In genomic region chr3:116129259-116129738, GRCm38 (mm10) we compare ENCODE assay signal across 8 mouse cellular contexts. TPM values are rescaled to one million over a fixed set of nuclear protein-coding genes. Genes with fewer than 3 reads are reported as not detected.
A peak's percentile ranks its signal among the peaks of the same experiment; 100 is the strongest.
DNase-seq lines count a peak whose midpoint lies in the region; ATAC-seq and TF ChIP-seq lines count a peak whose summit lies in the region.

Gene Vcam1 (minus strand): TSS chr3:116129688.

- peak within 1 kb of the TSS; percentile 58 for H3K27ac ChIP-seq in hindbrain, embryonic 11.5 days (ENCODE audit: low read depth, low read length)
- peak within 1 kb of the TSS; percentile 82 for H3K27ac ChIP-seq in lung, embryonic 15.5 days

- no peak for TF ChIP-seq CTCF in brain, embryonic 14.5 days (IDR thresholded peaks at IDR 0.05; ENCODE audit: borderline replicate concordance, extremely low read depth, insufficient read depth, insufficient read length)

- TF ChIP-seq POLR2A in brain, embryonic 14.5 days (IDR thresholded peaks at IDR 0.05; ENCODE audit: borderline replicate concordance, extremely low read depth, insufficient read depth, insufficient read length, poor library complexity, severe bottlenecking), result peak; percentile 38; the same call in 1 of the 2 replicates

- no peaks in the 10 kb centered on the region for H3K4me1 ChIP-seq in hindbrain, embryonic 11.5 days (replicated peaks; ENCODE audit: control insufficient read depth, insufficient read depth, low read length)
- H3K4me1 ChIP-seq in lung, embryonic 15.5 days, result peaks cover 14% of the 10 kb centered on the region; the same call in 1 of the 2 replicates

- H3K9me3 ChIP-seq in hindbrain, embryonic 11.5 days (ENCODE audit: control insufficient read depth, low read length), result no peaks in the 10 kb centered on the region
- no peaks in the 10 kb centered on the region for H3K9me3 ChIP-seq in lung, embryonic 15.5 days

- peak; percentile 94 for DNase-seq in brain, embryonic 14.5 days (ENCODE audit: low read depth)
- peak in 1 of 2 experiments; percentile 32 for DNase-seq in frontal cortex, adult 2 months (ENCODE audit: extremely low spot score in 1 of 2, low spot score in 1 of 2)
- peak; percentile 72 for DNase-seq in hindbrain, embryonic 11.5 days (ENCODE audit: low spot score)
- peak; percentile 12 for DNase-seq in layer of hippocampus, adult 9-11 months
- peak; percentile 61 for DNase-seq in retina, postnatal 1 day

- peak within 1 kb of the TSS; percentile 34 for H3K4me3 ChIP-seq in hindbrain, embryonic 11.5 days (ENCODE audit: low read depth, low read length)
- H3K4me3 ChIP-seq in lung, embryonic 15.5 days, result peak within 1 kb of the TSS; percentile 43

- peak within 1 kb of the TSS; percentile 38 for H3K4me2 ChIP-seq in hindbrain, embryonic 11.5 days (replicated peaks; ENCODE audit: low read depth, low read length)
- H3K4me2 ChIP-seq in lung, embryonic 15.5 days, result peak within 1 kb of the TSS; percentile 48

- no peaks in the 10 kb centered on the region for H3K27me3 ChIP-seq in hindbrain, embryonic 11.5 days (ENCODE audit: control insufficient read depth, insufficient read depth, low read length)
- no peaks in the 10 kb centered on the region for H3K27me3 ChIP-seq in lung, embryonic 15.5 days

- peak within 1 kb of the TSS; percentile 45 for H3K9ac ChIP-seq in hindbrain, embryonic 11.5 days (ENCODE audit: low read depth, low read length)
- peak within 1 kb of the TSS; percentile 46 for H3K9ac ChIP-seq in lung, embryonic 15.5 days

- ATAC-seq in CD4-positive, CD25-positive, alpha-beta regulatory T cell, adult 4 months, result peak; percentile 54
- peak; percentile 72 for ATAC-seq in hindbrain, embryonic 11.5 days (ENCODE audit: low FRiP score)
- ATAC-seq in lung, embryonic 15.5 days (ENCODE audit: borderline replicate concordance, extremely low read depth, low FRiP score, low TSS enrichment), result peak; percentile 87
- no peak for ATAC-seq in megakaryocyte-erythroid progenitor cell, adult 5-6 weeks (replicated peaks; ENCODE audit: low FRiP score, low TSS enrichment, poor library complexity, severe bottlenecking)

- no peaks in the 10 kb centered on the region for H3K36me3 ChIP-seq in hindbrain, embryonic 11.5 days (ENCODE audit: control insufficient read depth, insufficient read depth, low read length)
- peaks cover 3% of the 10 kb centered on the region; the same call in 1 of the 2 replicates for H3K36me3 ChIP-seq in lung, embryonic 15.5 days

- WGBS in hindbrain, embryonic 11.5 days, result 6% methylated on average over 9 of the region's 9 CpGs
- 0% methylated on average over 9 of the region's 9 CpGs for WGBS in lung, embryonic 15.5 days

RNA-seq across cellular contexts. Expression of gene Vcam1, which starts in this region (rescaled TPM):
- 1 to 10 TPM; 5.4 to 7.8 TPM for polyA plus RNA-seq in CD4-positive, CD25-positive, alpha-beta regulatory T cell, adult 4 months (2017; shearing (Covaris generic))
- polyA plus RNA-seq in brain, embryonic 14.5 days (2012; rRNA removed), result 18.5 and 22.8 TPM in 2 replicates
- polyA plus RNA-seq in frontal cortex, adult 2 months (2012; rRNA removed), result 15.1 and 19.2 TPM in 2 replicates
- 76.3 and 86.3 TPM in 2 replicates for polyA plus RNA-seq in hindbrain, embryonic 11.5 days (2014; fragmentation: Nextera tagmentation; extraction: Ambion mirVana)
- polyA plus RNA-seq in lung, embryonic 15.5 days (2015; fragmentation: Nextera tagmentation; extraction: Ambion mirVana), result 94.4 and 106 TPM in 2 replicates
- total RNA-seq in megakaryocyte-erythroid progenitor cell, adult 5-6 weeks (2014; fragmentation: Nextera tagmentation), result not detected in 2 replicates
- total RNA-seq in megakaryocyte-erythroid progenitor cell, adult 5-6 weeks (2017), result 0.33 and 0.72 TPM in 2 replicates
